In the genomic region with DNA sequence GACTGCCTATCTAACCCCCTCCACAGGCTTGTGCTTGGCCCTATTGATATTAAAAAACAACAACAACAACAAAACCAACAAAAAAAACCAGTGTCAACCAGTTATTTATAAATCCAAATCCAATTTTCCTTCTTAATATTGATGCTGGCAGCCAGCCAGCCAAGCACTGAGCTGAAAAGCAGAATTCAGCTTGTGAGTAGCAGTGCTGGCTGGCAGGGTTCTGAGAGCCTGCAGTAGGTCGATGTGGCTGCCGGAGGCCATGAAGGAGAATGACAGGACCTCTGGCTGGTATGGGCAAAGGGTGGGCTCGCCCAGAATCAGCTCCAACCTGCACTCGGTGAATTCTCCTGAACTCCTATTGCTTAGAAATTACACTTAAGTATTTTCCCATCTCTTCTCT, we compare ENCODE assay signal across 11 mouse cellular contexts. TPM values are rescaled to one million over a fixed set of nuclear protein-coding genes. Genes with fewer than 3 reads are reported as not detected.
A peak's percentile ranks its signal among the peaks of the same experiment; 100 is the strongest.
DNase-seq lines count a peak whose midpoint lies in the region; ATAC-seq and TF ChIP-seq lines count a peak whose summit lies in the region.
"Had no signal": no experiment of that assay in that cellular context is flagged by ENCODE, and none has a peak within 500 bp of the region (broad histone marks: within the 10 kb centered on the region; RNA-seq: fewer than 3 reads in every experiment).

No protein-coding gene starts in this region.

- TF ChIP-seq CTCF in kidney, postnatal 0 days (IDR thresholded peaks at IDR 0.05; ENCODE audit: low read depth) = no peak

- H3K27ac ChIP-seq in kidney, postnatal 0 days = no peak overlapping the region
- no peak overlapping the region for H3K27ac ChIP-seq in kidney, embryonic 14.5 days (ENCODE audit: low read depth, low read length)
- H3K27ac ChIP-seq in neural tube, embryonic 15.5 days (replicated peaks) = 0 out of 2 replicates have a peak overlapping the region, but pooled peaks have one; percentile 29
- peak overlapping the region; percentile 35 for H3K27ac ChIP-seq in limb, embryonic 15.5 days
- H3K27ac ChIP-seq: liver, embryonic 12.5 days; stomach, embryonic 15.5 days had no signal

- H3K4me2 ChIP-seq in kidney, postnatal 0 days (ENCODE audit: low read length) = no peak overlapping the region
- H3K4me2 ChIP-seq in kidney, embryonic 14.5 days (replicated peaks; ENCODE audit: low read depth, low read length) = no peak overlapping the region
- no peak overlapping the region for H3K4me2 ChIP-seq in neural tube, embryonic 15.5 days
- H3K4me2 ChIP-seq in limb, embryonic 15.5 days = no peak overlapping the region
- H3K4me2 ChIP-seq: liver, embryonic 12.5 days; stomach, embryonic 15.5 days had no signal

- H3K27me3 ChIP-seq in kidney, postnatal 0 days (ENCODE audit: insufficient read depth, low read length) = no peaks in the 10 kb centered on the region
- H3K27me3 ChIP-seq in kidney, embryonic 14.5 days (ENCODE audit: control insufficient read depth, insufficient read depth, low read length) = no peaks in the 10 kb centered on the region
- no peaks in the 10 kb centered on the region for H3K27me3 ChIP-seq in neural tube, embryonic 15.5 days (replicated peaks)
- no peaks in the 10 kb centered on the region for H3K27me3 ChIP-seq in limb, embryonic 15.5 days
- H3K27me3 ChIP-seq: liver, embryonic 12.5 days; stomach, embryonic 15.5 days had no signal

- ATAC-seq in kidney, postnatal 0 days (replicated peaks; ENCODE audit: low FRiP score, low read depth) = no peak
- ATAC-seq in kidney, embryonic 14.5 days (ENCODE audit: low FRiP score, low TSS enrichment) = no peak
- ATAC-seq in neural tube, embryonic 15.5 days (ENCODE audit: low FRiP score) = no peak
- ATAC-seq in limb, embryonic 15.5 days (ENCODE audit: insufficient number of reproducible peaks, low FRiP score, low TSS enrichment, low read depth) = no peak
- ATAC-seq: liver, embryonic 12.5 days had no signal

- H3K9ac ChIP-seq in kidney, postnatal 0 days (ENCODE audit: low read depth, low read length) = no peak overlapping the region
- H3K9ac ChIP-seq in kidney, embryonic 14.5 days (ENCODE audit: low read depth, low read length) = no peak overlapping the region
- H3K9ac ChIP-seq in neural tube, embryonic 15.5 days (replicated peaks) = no peak overlapping the region
- no peak overlapping the region for H3K9ac ChIP-seq in limb, embryonic 15.5 days
- H3K9ac ChIP-seq: liver, embryonic 12.5 days; stomach, embryonic 15.5 days had no signal

- peaks cover 16% of the 10 kb centered on the region for H3K36me3 ChIP-seq in kidney, postnatal 0 days (ENCODE audit: insufficient read depth, low read length)
- H3K36me3 ChIP-seq in kidney, embryonic 14.5 days (ENCODE audit: control insufficient read depth, insufficient read depth, low read length) = peaks cover 44% of the 10 kb centered on the region
- peaks cover 21% of the 10 kb centered on the region for H3K36me3 ChIP-seq in neural tube, embryonic 15.5 days
- H3K36me3 ChIP-seq in limb, embryonic 15.5 days = peaks cover 45% of the 10 kb centered on the region

- H3K4me3 ChIP-seq in kidney, postnatal 0 days (replicated peaks; ENCODE audit: low read depth, low read length) = no peak overlapping the region
- no peak overlapping the region for H3K4me3 ChIP-seq in kidney, embryonic 14.5 days (ENCODE audit: low read length)
- H3K4me3 ChIP-seq in neural tube, embryonic 15.5 days (replicated peaks) = no peak overlapping the region
- H3K4me3 ChIP-seq in limb, embryonic 15.5 days = no peak overlapping the region
- H3K4me3 ChIP-seq: liver, embryonic 12.5 days; stomach, embryonic 15.5 days had no signal

- H3K9me3 ChIP-seq in kidney, postnatal 0 days (replicated peaks; ENCODE audit: low read length) = no peaks in the 10 kb centered on the region
- no peaks in the 10 kb centered on the region for H3K9me3 ChIP-seq in kidney, embryonic 14.5 days (ENCODE audit: control insufficient read depth, low read length)
- H3K9me3 ChIP-seq in neural tube, embryonic 15.5 days (replicated peaks) = no peaks in the 10 kb centered on the region
- no peaks in the 10 kb centered on the region for H3K9me3 ChIP-seq in limb, embryonic 15.5 days
- H3K9me3 ChIP-seq: liver, embryonic 12.5 days; stomach, embryonic 15.5 days had no signal

- 51% methylated on average over 4 of the region's 4 CpGs for WGBS in kidney, postnatal 0 days
- WGBS in kidney, embryonic 14.5 days = 71% methylated on average over 4 of the region's 4 CpGs
- 59% methylated on average over 4 of the region's 4 CpGs for WGBS in neural tube, embryonic 15.5 days
- WGBS in limb, embryonic 15.5 days = 57% methylated on average over 4 of the region's 4 CpGs

- no peaks in the 10 kb centered on the region for H3K4me1 ChIP-seq in kidney, postnatal 0 days (replicated peaks; ENCODE audit: insufficient read depth, low read length)
- peaks cover 14% of the 10 kb centered on the region for H3K4me1 ChIP-seq in kidney, embryonic 14.5 days (ENCODE audit: control insufficient read depth, insufficient read depth, low read length)
- peaks cover 12% of the 10 kb centered on the region for H3K4me1 ChIP-seq in neural tube, embryonic 15.5 days
- H3K4me1 ChIP-seq in limb, embryonic 15.5 days = peaks cover 13% of the 10 kb centered on the region
- H3K4me1 ChIP-seq: liver, embryonic 12.5 days; stomach, embryonic 15.5 days had no signal

- peak; percentile 12 for DNase-seq in kidney, postnatal 0 days (ENCODE audit: low spot score)
- DNase-seq in neural tube, embryonic 10.5 days (ENCODE audit: extremely low spot score, low spot score) = no peak
- peak; percentile 60 to 62 for DNase-seq in cerebellum, postnatal 10 days
- DNase-seq in ovary, postnatal 14 days (ENCODE audit: low spot score) = no peak
- DNase-seq: layer of hippocampus, adult 9-11 months had no signal

RNA-seq across cellular contexts. Expression of a gene that starts 20.5 kb away (rescaled TPM):
- polyA plus RNA-seq in kidney, postnatal 0 days (2015; fragmentation: Nextera tagmentation; extraction: Ambion mirVana) = 0.43 and 0.54 TPM in 2 replicates
- polyA plus RNA-seq in kidney, embryonic 14.5 days (2014; fragmentation: Nextera tagmentation; extraction: Ambion mirVana) = 0.96 and 1.7 TPM in 2 replicates
- polyA plus RNA-seq in neural tube, embryonic 15.5 days (2015; fragmentation: Nextera tagmentation; extraction: Ambion mirVana) = 11.9 and 12.6 TPM in 2 replicates
- polyA plus RNA-seq in limb, embryonic 15.5 days (2015; fragmentation: Nextera tagmentation; extraction: Ambion mirVana) = 1.0 and 1.2 TPM in 2 replicates

RNA-seq across cellular contexts. Expression of a gene that starts 49.1 kb away (rescaled TPM):
- 94.0 and 106 TPM in 2 replicates for polyA plus RNA-seq in kidney, postnatal 0 days (2015; fragmentation: Nextera tagmentation; extraction: Ambion mirVana)
- 58.1 and 102 TPM in 2 replicates for polyA plus RNA-seq in kidney, embryonic 14.5 days (2014; fragmentation: Nextera tagmentation; extraction: Ambion mirVana)
- 29.3 and 43.5 TPM in 2 replicates for polyA plus RNA-seq in neural tube, embryonic 15.5 days (2015; fragmentation: Nextera tagmentation; extraction: Ambion mirVana)
- polyA plus RNA-seq in limb, embryonic 15.5 days (2015; fragmentation: Nextera tagmentation; extraction: Ambion mirVana) = 55.6 and 57.8 TPM in 2 replicates

RNA-seq across cellular contexts. Expression of a gene that starts 57.7 kb away (rescaled TPM):
- polyA plus RNA-seq in kidney, postnatal 0 days (2015; fragmentation: Nextera tagmentation; extraction: Ambion mirVana) = 0.08 and 0.19 TPM in 2 replicates
- not detected in 2 replicates for polyA plus RNA-seq in kidney, embryonic 14.5 days (2014; fragmentation: Nextera tagmentation; extraction: Ambion mirVana)
- polyA plus RNA-seq in neural tube, embryonic 15.5 days (2015; fragmentation: Nextera tagmentation; extraction: Ambion mirVana) = not detected in 2 replicates
- polyA plus RNA-seq in limb, embryonic 15.5 days (2015; fragmentation: Nextera tagmentation; extraction: Ambion mirVana) = 0.17 TPM in 1 of 2 replicates, not detected in the other
- polyA plus RNA-seq: liver, embryonic 12.5 days; stomach, embryonic 15.5 days; urinary bladder, adult 2 months had no signal

Comparison
In these comparisons a context has a peak if more than half of its experiments do, and no peak if none do; other contexts are left out.
1. DNase-seq: peak in kidney, postnatal 0 days (single experiment) and cerebellum, postnatal 10 days (2 of 2); none in neural tube, embryonic 10.5 days (single experiment) and ovary, postnatal 14 days (single experiment).
2. H3K27ac ChIP-seq: peak in neural tube, embryonic 15.5 days (single experiment) and limb, embryonic 15.5 days (single experiment); none in kidney, postnatal 0 days (single experiment) and kidney, embryonic 14.5 days (single experiment).